Mouse (Mus musculus) adrenal gland, postnatal 10 days (tissue): ENCODE measurements at regions not wholly inside any gene's neighbourhood (a gene's known extent, or its start where the extent isn't known, plus 50 kb on each side); places are given as distances from the start of the nearest gene placed in this dataset.

ENCODE experiments used
- DNase-seq: peaks from one replicate; pipeline ENCODE4 v3.0.0; 2021; ENCODE audit warnings: mixed read lengths

DNA sequence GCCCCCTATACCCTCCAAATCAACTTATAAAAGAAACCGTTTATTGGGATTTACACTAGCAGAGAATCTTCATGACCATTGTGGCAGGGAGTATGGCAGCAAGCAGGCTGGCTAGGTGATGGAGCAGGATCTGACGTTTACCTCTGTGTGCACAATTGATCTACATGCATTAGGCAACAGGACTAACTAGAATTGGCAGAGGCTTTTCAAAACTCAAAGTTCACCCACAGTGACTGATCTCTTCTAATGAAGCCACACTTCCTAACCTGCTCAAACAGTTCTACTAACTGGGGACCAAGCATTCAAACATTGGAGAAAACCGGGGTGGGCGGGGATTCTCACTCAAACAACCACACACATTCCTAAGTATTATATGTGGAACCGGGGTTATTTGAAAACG, 1382.9 kb upstream of the Tenm2 start:
- DNase-seq, result no peak

DNA sequence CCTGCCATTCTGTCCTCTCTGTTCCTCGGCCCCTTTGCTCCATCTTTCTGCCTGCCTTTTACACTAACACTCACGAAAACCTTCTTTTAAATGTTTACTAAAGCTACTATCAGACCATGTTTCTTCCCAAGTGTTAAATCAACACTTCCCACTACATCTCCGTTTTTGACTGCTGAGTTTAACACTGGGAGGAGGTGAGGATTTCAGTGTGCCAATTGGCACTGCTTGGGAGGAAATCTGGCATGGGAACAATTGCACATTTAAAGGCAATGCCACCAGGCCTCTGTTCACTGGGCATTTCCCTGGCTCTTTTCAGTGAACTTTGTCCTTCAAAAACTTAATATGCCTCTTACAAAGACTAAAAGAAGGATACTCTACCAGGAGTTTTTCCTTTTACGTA, 1365.2 kb upstream of the Tenm2 start:
- peak; percentile 22 for DNase-seq

DNA sequence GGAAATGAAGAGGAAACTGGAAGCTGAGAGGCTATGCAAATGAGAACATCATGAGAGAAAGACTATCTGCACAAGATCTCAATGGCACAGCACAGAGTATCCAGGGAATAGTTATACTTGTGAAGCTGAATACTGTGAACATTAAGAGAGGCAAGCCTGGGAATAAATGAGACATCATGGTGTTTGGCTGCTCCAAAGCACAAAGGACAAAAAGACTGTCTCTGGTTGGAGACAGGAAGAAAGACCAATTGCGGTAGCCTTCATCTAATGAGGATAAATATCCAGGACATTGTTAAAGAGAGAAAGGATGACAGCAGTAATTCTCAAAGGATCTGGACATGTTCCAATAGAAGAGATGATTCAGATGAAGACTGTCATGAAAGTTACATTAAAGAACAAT, 1332.8 kb upstream of the Tenm2 start:
- DNase-seq, result no peak

DNA sequence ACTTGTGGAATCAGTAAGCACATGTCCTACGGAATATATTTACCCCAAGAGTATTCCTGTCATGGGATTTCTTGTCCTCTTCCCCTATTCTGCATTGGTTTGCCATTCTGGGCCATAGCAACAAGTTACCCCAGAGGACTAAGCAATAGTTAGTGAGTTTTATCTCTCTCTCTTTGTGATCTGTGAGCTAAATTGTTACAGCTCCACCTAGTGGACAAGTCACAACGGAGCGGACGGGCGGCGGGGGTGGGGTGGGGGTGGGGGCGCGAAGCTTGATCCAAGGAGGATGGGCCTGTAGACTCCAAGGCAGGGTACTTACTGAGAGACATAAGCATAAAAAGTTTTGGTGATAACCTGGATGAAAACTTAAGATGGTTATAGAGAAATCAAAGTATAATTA, 1308.1 kb upstream of the Tenm2 start:
- peak; percentile 22 for DNase-seq

DNA sequence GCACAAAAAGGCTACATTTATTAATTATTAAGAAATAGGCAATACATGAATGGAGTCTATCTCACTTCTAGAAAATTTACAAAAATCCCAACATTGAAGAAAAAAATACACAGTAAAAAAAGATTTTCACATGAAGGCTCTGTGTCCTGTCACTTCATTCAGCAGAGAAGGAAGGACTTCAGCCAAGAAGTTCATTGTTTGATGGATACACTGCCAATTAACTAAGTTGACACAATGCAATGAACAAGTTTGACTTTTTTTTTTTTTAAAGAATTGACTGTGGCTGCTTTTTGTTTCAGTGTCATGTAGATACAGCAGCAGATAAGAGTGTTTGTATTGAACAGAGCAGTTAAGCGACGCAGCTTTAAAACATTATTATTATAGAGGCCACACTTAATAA, 1304.3 kb upstream of the Tenm2 start:
- DNase-seq, result no peak

DNA sequence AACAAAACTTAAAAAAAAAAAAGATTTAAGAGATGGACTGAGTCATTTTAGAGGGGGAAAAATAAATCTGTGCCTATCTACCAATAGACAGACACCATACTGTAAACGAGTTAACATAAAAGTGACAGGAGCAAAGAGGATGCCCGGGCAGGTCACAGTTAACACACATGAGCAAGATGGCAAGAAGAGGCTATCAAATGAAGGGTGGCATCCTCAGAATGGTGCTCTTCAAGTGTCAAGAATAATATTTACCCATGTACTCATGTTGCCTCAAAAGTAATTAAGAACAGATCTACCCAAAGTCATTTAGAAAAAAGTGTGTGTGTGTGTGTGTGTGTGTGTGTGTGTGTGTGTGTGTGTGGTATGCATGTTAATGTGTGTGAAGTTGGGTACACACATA, 1296.5 kb upstream of the Tenm2 start:
- DNase-seq, result no peak

DNA sequence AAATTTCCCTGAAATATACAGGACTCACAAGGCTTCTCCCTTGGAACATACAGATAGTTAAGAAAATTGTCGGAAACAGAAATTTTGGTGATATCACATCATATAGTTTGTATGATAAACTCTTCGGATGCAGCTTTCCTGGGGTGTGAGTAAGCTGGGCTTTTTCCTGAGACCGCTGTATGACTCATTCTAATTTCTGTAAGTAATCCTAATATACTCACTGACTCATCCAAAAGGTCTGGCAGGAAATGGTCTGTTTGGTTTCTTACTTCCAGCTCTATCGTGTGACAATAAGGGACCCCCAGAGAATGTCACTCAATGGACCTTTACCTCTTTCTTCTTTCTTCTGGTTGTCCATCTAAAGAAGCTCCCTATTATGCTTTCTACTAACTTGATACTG, 1273.9 kb upstream of the Tenm2 start:
- no peak for DNase-seq

DNA sequence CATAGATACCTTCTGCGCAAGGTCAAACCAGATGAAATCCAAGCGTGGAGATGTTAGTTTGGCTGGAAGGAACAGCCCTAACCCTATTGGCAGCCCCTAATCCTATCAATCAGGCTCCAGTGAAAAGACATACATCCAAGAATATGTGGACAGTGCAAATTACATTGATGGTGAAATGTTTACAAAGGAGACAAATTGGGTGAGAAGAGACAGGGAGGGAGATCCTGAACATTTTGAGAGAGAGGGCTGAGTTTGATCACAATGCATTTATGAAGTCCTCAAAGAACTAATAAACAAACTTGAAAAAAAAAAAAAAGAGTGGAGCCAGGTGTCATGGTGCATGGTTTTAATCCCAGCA, 1228.5 kb upstream of the Tenm2 start:
- no peak for DNase-seq

DNA sequence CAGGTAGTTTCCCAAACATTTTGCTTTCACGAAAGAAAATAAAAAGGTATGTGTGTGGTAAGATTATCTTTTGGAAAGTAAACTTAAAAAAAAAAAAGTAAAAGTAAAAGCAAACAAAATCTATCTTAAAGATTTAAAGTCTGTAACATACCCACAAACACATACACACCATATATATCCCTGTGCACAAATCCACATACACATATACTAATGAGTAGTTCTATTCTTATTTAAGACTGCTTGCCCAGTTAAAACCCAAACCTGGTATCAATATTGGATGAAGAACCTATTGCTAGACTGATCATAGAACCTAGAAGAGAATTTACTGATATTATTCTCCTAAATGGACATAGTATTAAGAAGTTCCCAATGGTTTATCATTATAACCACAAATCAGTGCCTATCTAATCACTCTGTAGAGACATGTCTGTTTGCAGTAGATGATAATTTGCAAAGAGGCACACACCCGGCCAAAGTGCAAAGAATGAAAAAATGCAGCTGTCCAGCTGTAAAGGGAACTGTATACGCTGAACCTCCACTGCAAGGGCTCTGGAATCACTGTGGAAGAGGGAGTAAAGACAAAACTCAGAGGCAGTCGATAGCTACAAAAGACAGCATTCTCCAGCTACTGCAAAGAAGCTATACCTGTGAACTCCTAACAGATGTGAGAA, 1227.9 kb upstream of the Tenm2 start:
- DNase-seq, result no peak

DNA sequence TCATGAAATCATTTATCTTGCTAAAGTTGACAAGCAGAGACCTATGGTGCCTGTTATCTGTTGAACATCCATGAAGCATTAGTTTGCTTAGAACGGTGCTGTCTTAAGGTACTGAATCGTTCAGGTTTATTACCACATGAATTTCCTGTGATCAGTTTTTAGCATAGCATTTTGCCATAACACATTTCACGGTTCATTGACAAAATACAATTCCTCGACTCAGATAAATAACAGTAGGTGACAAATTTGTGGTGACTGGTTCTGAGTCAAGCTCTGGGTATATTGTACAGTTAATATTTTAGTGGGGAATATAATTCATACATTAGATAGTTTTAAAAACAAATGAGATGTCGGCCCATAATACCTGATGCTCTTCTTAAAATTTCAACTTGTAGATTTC, 1207.5 kb upstream of the Tenm2 start:
- DNase-seq, result no peak

DNA sequence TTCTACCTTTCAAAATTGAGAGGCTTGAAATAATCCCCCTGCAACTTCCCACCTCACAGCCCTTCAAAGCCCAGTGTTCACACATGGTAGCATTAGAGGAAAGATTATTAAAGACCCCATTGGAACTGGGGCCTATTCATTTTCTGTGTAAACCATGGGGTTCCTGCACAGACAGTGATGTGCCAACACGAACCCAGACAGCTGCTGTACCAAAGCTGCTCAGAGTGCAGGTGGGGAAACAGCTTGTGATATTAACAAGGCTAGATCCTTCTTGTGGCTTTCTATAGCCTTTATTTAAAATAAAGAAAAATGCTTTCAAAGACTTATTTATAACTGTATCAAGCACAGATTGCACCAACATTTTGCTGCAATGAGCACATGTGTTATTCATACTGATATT, 1174.5 kb upstream of the Tenm2 start:
- DNase-seq, result no peak

DNA sequence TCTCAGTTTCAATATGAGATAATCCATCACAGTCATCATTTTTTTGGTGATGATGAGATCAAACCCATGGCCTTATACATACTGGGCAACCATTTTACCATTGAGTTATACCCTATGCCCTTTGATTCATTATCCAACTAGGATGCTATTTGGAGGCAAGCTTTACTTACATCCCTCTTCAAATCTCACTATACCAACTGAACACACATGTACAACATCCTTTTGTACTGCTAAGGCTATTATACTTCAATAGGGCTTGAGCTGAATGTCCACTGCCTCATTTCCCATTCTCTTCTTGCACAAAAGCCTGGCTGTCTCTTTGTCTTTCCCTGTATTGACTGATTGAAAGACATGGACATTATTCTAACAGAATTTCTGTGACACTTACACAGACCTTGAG, 1162.0 kb upstream of the Tenm2 start:
- DNase-seq, result no peak

DNA sequence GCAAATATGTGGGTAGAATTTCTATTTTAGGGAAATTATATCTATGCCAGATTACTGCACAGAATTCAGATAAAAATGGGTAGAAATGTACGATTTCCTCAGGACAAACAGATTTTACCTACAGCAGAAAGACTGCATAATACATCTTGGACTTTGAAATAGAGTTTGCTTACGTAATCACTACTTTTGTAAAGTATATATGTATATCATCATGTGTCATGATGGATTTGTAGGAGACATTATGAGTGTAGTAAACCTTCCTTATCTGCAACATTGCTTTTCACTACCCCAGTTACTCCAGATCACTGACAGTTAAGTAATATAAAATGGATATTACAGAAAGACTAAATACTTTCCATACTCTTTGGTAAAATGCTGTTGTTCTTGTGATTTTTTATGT, 1151.2 kb upstream of the Tenm2 start:
- DNase-seq, result no peak

DNA sequence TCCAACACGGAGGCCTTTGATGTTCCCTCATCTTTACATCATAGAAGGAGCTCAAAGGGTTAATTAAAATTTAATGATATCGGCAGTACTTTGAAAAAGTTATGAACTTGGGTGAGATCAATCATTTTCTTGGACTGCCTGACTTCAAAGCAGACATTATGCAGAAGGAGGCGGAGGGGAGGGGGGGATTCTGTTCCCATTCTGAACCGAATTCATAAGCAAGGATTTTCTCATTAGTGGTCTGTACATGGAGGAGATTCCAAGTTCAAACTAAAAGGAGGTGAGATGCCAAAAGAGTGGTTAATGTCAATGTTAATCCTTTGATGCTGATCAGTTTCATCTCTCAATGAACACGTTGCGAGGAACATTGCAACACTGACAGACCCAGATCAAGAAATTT, 1110.7 kb upstream of the Tenm2 start:
- no peak for DNase-seq

DNA sequence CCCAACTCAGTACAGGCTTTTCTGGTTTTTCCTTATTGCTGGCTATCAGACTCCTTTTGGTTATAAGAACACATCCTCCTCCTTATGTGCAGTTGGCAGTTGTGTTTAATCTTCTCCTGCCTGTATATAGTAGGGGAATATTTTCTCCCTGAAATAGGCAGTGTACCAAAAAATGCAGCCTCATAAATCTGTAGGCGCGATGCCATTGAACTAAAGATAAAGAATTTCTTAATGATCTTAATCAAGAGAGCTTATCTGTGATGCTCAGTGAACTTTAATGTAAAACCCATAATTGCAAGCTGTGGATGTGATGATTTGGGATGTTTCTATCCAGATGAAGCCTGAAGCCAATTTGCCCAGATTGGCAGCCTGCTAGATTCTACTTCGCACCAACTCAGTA, 1099.6 kb upstream of the Tenm2 start:
- DNase-seq, result no peak

DNA sequence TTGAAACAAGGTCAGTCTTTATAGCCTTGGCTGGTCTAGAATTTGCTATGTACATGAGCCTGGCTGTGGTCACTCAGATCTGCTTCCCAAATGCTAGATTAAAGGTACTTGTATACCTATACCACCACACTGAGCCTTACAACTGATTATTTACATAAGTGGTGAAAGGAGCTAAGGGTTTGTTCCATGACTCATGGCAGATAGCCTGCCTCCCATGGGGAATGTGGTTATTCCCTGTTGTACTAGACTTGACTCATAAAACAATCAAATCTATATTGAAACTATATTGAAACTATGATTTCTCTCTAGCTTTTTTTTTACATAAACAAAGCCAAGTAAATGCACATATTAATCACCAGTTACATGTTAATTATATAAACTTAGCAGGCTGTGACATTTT, 1061.9 kb upstream of the Tenm2 start:
- DNase-seq, result no peak

DNA sequence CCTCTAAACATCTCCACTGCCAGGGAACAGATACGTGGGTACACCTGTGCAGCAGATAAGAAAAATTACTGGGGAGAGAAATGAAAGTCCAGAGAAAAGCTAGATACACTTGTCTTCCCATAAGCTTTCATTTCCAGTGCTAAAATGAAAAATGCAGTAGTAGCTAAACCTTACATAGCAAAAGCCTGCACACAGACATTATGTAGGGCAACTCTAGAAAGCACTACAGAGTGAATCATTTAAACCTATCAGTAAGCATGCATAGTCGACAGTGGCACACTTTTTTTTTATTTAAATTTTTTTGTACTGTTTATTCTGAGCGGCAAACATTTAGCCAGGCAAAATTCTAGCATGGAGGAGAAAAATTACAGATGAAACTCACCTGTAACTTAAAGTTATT, 1055.5 kb upstream of the Tenm2 start:
- no peak for DNase-seq

DNA sequence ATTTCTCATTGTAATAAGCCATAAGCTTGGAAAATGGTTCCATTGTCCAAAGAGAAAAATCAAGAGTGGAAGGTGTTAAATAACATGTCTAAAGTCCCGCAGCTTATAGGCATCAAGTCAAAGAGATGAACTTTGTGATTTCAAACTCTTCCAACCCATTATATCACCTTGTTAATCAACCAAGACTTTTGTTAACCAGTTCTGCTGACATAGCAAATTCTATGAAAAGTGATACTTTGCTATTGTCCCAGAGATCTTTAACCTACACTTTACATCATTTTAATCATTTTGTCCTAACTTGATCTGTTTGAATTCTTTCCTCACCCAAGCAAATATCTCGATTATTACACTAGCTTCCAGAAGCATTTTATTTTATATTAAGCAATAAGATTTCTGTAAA, 1045.2 kb upstream of the Tenm2 start:
- no peak for DNase-seq
